Mouse (Mus musculus) left cerebral cortex, adult 2 months (tissue): ENCODE measurements at regions not wholly inside any gene's neighbourhood (a gene's known extent, or its start where the extent isn't known, plus 50 kb on each side); places are given as distances from the start of the nearest gene placed in this dataset.
"Not testable (repeated sequence)": the region's sequence is repeated elsewhere in the genome, so short reads cannot be mapped to it uniquely, and the experiment has no call there.

ENCODE experiments used
- DNase-seq, 2 experiments: peaks; one replicate each; pipeline ENCODE4 v3.0.0; 2021 to 2022; ENCODE audit warnings: low spot score in 2 of 2, mixed read lengths in 1 of 2; ENCODE audit errors: extremely low spot score in 1 of 2
- H3K27ac ChIP-seq: fragments of 200-600 bp; 2 replicates; pipeline ENCODE4 v1.8.1; 2022
- H3K4me3 ChIP-seq: fragments of 200-600 bp; 2 replicates; pipeline ENCODE4 v1.8.1; 2022
- CTCF ChIP-seq: fragments of 200-600 bp; IDR thresholded peaks from 2 replicates; pipeline ENCODE4 v1.8.1; 2022; ENCODE audit warnings: antibody characterized with exemption, mild to moderate bottlenecking, moderate library complexity
- intact Hi-C: fragments of 180-260 bp; cut with DNase I; formaldehyde crosslinking; loops from one replicate; pipeline ENCODE4 v1.15.1; 2025

DNA sequence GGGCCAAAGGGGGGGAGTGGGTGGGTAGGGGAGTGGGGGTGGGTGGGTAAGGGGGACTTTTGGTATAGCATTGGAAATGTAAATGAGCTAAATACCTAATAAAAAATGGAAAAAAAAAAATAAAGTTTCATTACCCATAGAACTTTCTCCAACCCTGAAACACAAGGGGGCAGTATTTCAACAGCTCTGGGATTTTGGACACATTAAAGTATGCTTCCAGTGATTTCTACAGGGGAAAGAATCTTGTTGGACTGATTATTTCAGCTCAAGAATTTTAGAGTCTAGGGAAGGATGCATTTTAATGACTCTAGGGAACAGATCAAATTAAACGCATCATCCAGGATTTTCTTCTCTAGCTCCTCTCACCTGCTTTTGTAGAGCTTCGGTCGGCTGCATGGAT, 345.9 kb downstream of the Nrcam start:
- DNase-seq, H3K27ac ChIP-seq, H3K4me3 ChIP-seq: not testable (repeated sequence)
- TF ChIP-seq CTCF: peak; percentile 50
- intact Hi-C loops: loop anchor here (5.0 kb wide), 3 partner anchors 498 to 713 kb away; no protein-coding TSS in a partner anchor

- H3K27ac ChIP-seq: no peak overlapping the region
- no peak; the same call in none of the 2 replicates for TF ChIP-seq CTCF
- H3K4me3 ChIP-seq: no peak overlapping the region
- intact Hi-C loops: no loop called here
- DNase-seq: no peak
Measured at GRCm38 (mm10) chr12:44675003-44675402, 346.3 kb downstream of the Nrcam start.
